Mouse (Mus musculus): Measurements from ENCODE around the gene Dlg4. TPM values are rescaled to one million over a fixed set of nuclear protein-coding genes. Genes with fewer than 3 reads are reported as not detected.
A peak's percentile ranks its signal among the peaks of the same experiment; 100 is the strongest.

The Dlg4 gene
- polyA plus RNA-seq, 2 experiments = 0.33 to 1.9 TPM

DNA sequence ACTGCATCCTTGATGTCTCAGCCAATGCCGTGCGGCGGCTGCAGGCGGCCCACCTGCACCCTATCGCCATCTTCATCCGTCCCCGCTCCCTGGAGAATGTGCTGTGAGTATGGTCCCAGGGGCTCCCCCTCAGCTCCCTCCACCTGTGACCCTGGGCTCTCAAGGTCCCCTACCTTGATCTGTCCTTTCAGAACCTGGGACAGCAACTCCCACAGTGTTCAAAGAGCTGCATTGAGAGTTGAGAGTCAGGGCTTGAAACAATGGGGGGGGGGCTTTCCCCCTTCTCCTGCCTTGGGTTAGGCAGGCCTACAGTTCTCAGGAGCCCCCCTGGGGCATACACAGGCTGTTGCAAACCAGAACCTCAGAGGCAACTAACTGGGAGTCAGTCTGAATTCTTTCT is 26.9 kb downstream of the Dlg4 start:
- no peak for ATAC-seq (ENCODE audit: insufficient read depth)
- 82% methylated on average over 7 of the region's 7 CpGs for WGBS (ENCODE audit: insufficient replicate concordance)
- H3K9me3 ChIP-seq (ENCODE audit: control insufficient read depth, low read length) = no peaks in the 10 kb centered on the region

DNA sequence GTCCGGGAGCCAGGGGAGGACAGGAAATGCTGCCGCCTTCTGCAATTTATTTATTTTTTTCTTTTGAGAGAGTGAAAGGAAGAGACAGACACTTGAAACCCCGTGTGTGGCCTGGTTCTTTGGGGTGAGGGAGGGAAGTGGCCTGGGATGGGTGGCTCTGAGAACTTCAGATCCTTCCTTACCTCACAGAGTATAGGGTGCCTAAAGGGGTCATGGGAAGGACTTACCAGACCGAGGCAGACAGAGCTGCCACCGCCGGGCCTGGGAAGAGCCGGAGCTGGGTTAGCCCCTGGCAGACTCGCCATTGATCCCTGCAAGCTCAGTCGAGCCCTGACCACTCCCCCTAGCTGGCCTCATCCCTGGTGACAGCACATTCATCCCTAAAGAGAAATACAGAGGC is 28.7 kb downstream of the Dlg4 start:
- no peak for TF ChIP-seq CTCF (IDR thresholded peaks at IDR 0.05; ENCODE audit: low read depth)
- TF ChIP-seq EP300 (IDR thresholded peaks at IDR 0.05; ENCODE audit: low read depth) = no peak
- no peaks in the 10 kb centered on the region for H3K27me3 ChIP-seq (ENCODE audit: control insufficient read depth, insufficient read depth, low read length)
- 51% methylated on average over 9 of the region's 9 CpGs for WGBS (ENCODE audit: insufficient replicate concordance)
- no peaks in the 10 kb centered on the region for H3K9me3 ChIP-seq (ENCODE audit: control insufficient read depth, low read length)
- H3K4me1 ChIP-seq (replicated peaks; ENCODE audit: control insufficient read depth in 2 of 2, insufficient read depth in 2 of 2, low read length in 1 of 2) = no peaks in the 10 kb centered on the region
- no peak for ATAC-seq (ENCODE audit: insufficient read depth)
- H3K27ac ChIP-seq = no peak overlapping the region
- H3K4me2 ChIP-seq (ENCODE audit: low read depth) = no peak overlapping the region
- no peak overlapping the region for H3K4me3 ChIP-seq (ENCODE audit: insufficient read depth in 1 of 2, low read depth in 2 of 2, low read length in 2 of 2)
- H3K36me3 ChIP-seq (replicated peaks; ENCODE audit: control insufficient read depth, insufficient read depth, low read depth) = no peaks in the 10 kb centered on the region
- DNase-seq (ENCODE audit: low read depth in 3 of 3, low spot score in 3 of 3) = no peak
- no peak overlapping the region for H3K9ac ChIP-seq (replicated peaks)

More for the DNA sequence above, 26.9 kb downstream of the Dlg4 start:
- TF ChIP-seq CTCF (IDR thresholded peaks at IDR 0.05; ENCODE audit: low read depth) = no peak
- TF ChIP-seq EP300 (IDR thresholded peaks at IDR 0.05; ENCODE audit: low read depth) = no peak
- Histone ChIP-seq H3K4me3 (ENCODE audit: insufficient read depth in 1 of 2, low read depth in 2 of 2, low read length in 2 of 2) (no peak overlapping the region), H3K4me2 (ENCODE audit: low read depth) (no peak overlapping the region), H3K27ac (no peak overlapping the region), H3K27me3 (ENCODE audit: control insufficient read depth, insufficient read depth, low read length) (no peaks in the 10 kb centered on the region), H3K4me1 (replicated peaks; ENCODE audit: control insufficient read depth in 2 of 2, insufficient read depth in 2 of 2, low read length in 1 of 2) (no peaks in the 10 kb centered on the region), H3K9ac (replicated peaks) (no peak overlapping the region), H3K36me3 (replicated peaks; ENCODE audit: control insufficient read depth, insufficient read depth, low read depth) (no peaks in the 10 kb centered on the region)
- DNase-seq (ENCODE audit: low read depth in 3 of 3, low spot score in 3 of 3) = no peak

DNA sequence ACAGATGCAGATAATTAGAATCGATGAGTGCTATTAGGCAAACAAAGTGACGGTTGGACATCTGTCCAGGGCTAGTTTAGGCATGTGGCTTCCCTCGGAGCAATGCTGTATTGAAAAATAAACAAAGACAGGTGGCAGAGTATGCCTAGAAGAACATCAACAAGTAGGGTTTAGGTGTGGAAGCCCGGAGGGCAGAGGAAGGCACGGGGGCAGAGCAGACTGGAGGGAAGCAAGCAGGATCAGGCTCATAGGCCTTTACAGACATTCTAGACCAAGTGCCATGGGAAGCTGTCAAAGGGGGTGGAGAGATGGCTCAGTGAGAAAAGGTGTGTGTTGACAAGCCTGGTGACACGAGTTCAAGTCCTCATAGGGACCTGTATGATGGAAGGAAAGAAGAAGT is 32.6 kb downstream of the Dlg4 start:
- Histone ChIP-seq H3K9me3 (ENCODE audit: control insufficient read depth, low read length) (no peaks in the 10 kb centered on the region), H3K9ac (replicated peaks) (no peak overlapping the region), H3K4me1 (replicated peaks; ENCODE audit: control insufficient read depth in 2 of 2, insufficient read depth in 2 of 2, low read length in 1 of 2) (no peaks in the 10 kb centered on the region), H3K27me3 (ENCODE audit: control insufficient read depth, insufficient read depth, low read length) (no peaks in the 10 kb centered on the region), H3K4me3 (ENCODE audit: insufficient read depth in 1 of 2, low read depth in 2 of 2, low read length in 2 of 2) (no peak overlapping the region), H3K4me2 (ENCODE audit: low read depth) (no peak overlapping the region), H3K27ac (no peak overlapping the region), H3K36me3 (replicated peaks; ENCODE audit: control insufficient read depth, insufficient read depth, low read depth) (no peaks in the 10 kb centered on the region)
- ATAC-seq (ENCODE audit: insufficient read depth) = no peak
- no peak for DNase-seq (ENCODE audit: low read depth in 3 of 3, low spot score in 3 of 3)
- TF ChIP-seq CTCF (IDR thresholded peaks at IDR 0.05; ENCODE audit: low read depth) (no peak), EP300 (IDR thresholded peaks at IDR 0.05; ENCODE audit: low read depth) (no peak)
- WGBS (ENCODE audit: insufficient replicate concordance) = 67% methylated on average over 6 of the region's 6 CpGs

DNA sequence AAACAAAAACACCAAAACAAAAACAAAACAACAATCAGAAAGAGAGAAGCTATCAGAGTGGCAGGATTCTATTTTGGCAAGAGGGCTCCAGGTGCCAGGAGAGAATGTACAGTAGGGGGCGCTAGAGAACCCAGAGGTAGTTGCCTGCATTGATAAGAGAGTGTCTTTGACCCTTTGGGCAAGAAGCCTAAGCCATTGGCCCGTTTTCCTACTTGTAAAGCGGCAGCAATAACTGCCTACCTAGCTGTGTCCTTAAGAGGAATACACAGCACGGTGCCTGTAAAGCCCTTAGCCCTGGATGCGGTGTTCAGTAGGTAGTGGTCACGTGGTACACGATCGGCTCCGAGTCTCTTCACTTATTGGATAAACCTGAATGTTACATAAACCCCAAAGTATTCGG is 33.1 kb downstream of the Dlg4 start:
- no peaks in the 10 kb centered on the region for H3K27me3 ChIP-seq (ENCODE audit: control insufficient read depth, insufficient read depth, low read length)
- H3K9me3 ChIP-seq (ENCODE audit: control insufficient read depth, low read length) = no peaks in the 10 kb centered on the region
- H3K36me3 ChIP-seq (replicated peaks; ENCODE audit: control insufficient read depth, insufficient read depth, low read depth) = no peaks in the 10 kb centered on the region
- no peak overlapping the region for H3K4me2 ChIP-seq (ENCODE audit: low read depth)
- DNase-seq (ENCODE audit: low read depth in 3 of 3, low spot score in 3 of 3) (no peak), ATAC-seq (ENCODE audit: insufficient read depth) (no peak)
- no peak overlapping the region for H3K4me3 ChIP-seq (ENCODE audit: insufficient read depth in 1 of 2, low read depth in 2 of 2, low read length in 2 of 2)
- no peak overlapping the region for H3K9ac ChIP-seq (replicated peaks)
- no peaks in the 10 kb centered on the region for H3K4me1 ChIP-seq (replicated peaks; ENCODE audit: control insufficient read depth in 2 of 2, insufficient read depth in 2 of 2, low read length in 1 of 2)
- WGBS (ENCODE audit: insufficient replicate concordance) = 47% methylated on average over 10 of the region's 10 CpGs
- TF ChIP-seq EP300 (IDR thresholded peaks at IDR 0.05; ENCODE audit: low read depth) (no peak), CTCF (IDR thresholded peaks at IDR 0.05; ENCODE audit: low read depth) (peak; percentile 61)
- H3K27ac ChIP-seq = no peak overlapping the region

DNA sequence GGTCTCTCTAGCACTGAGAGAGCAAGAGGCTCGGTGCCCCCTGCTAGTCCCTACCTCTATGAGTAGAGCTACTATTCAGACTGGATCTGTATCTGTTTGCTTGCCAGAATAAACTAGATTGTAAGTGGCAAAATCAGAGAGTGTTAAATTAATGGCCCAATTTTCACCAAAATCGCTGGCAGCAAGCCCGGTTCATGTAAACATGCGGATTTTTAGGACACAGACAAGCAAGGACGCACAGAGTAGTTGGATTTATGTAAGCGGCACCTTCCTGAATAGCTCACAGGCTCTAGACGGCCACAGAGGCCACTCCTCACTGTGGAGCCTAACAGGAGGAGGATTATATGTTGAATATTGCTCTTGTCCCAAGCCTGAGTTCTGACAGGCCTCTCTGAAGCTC is 36.4 kb downstream of the Dlg4 start:
- Histone ChIP-seq H3K27ac (no peak overlapping the region), H3K9me3 (ENCODE audit: control insufficient read depth, low read length) (no peaks in the 10 kb centered on the region), H3K4me3 (ENCODE audit: insufficient read depth in 1 of 2, low read depth in 2 of 2, low read length in 2 of 2) (no peak overlapping the region), H3K4me1 (replicated peaks; ENCODE audit: control insufficient read depth in 2 of 2, insufficient read depth in 2 of 2, low read length in 1 of 2) (no peaks in the 10 kb centered on the region), H3K36me3 (replicated peaks; ENCODE audit: control insufficient read depth, insufficient read depth, low read depth) (no peaks in the 10 kb centered on the region), H3K4me2 (ENCODE audit: low read depth) (no peak overlapping the region), H3K27me3 (ENCODE audit: control insufficient read depth, insufficient read depth, low read length) (no peaks in the 10 kb centered on the region), H3K9ac (replicated peaks) (no peak overlapping the region)
- DNase-seq (ENCODE audit: low read depth in 3 of 3, low spot score in 3 of 3) (no peak), ATAC-seq (ENCODE audit: insufficient read depth) (no peak)
- WGBS (ENCODE audit: insufficient replicate concordance) = 56% methylated on average over 7 of the region's 7 CpGs
- TF ChIP-seq EP300 (IDR thresholded peaks at IDR 0.05; ENCODE audit: low read depth) (no peak), CTCF (IDR thresholded peaks at IDR 0.05; ENCODE audit: low read depth) (no peak)

Measured in liver, embryonic 14.5 days (tissue).